Mouse (Mus musculus) liver, adult 2 months (tissue): Measurements from ENCODE around the gene Fam129a. TPM values are rescaled to one million over a fixed set of nuclear protein-coding genes. Genes with fewer than 3 reads are reported as not detected.

Experiments used
- DNase-seq: peaks from one replicate; pipeline ENCODE4 v3.0.0-alpha.2; 2011; ENCODE audit warnings: low read depth, low spot score; ENCODE audit errors: extremely low read depth
- H3K27ac ChIP-seq: fragments of 200-500 bp; replicated peaks from 2 replicates; pipeline ENCODE4 v1.5.1; 2012; ENCODE audit warnings: low read depth, mild to moderate bottlenecking, control low read depth, inconsistent platforms, low read length; ENCODE audit not compliant: insufficient read depth
- H3K27me3 ChIP-seq: fragments of 200-500 bp; 2 replicates; pipeline ENCODE4 v1.6.1; 2012; ENCODE audit warnings: mild to moderate bottlenecking, moderate library complexity, low read length, inconsistent platforms; ENCODE audit not compliant: control insufficient read depth, insufficient read depth
- H3K36me3 ChIP-seq: fragments of 200-500 bp; 2 replicates; pipeline ENCODE4 v1.6.1; 2012; ENCODE audit warnings: low read length, inconsistent platforms; ENCODE audit not compliant: control insufficient read depth, insufficient read depth
- H3K4me1 ChIP-seq: fragments of 200-500 bp; 2 replicates; pipeline ENCODE4 v1.6.1; 2011; ENCODE audit warnings: low read length; ENCODE audit not compliant: control insufficient read depth, insufficient read depth
- H3K4me3 ChIP-seq: fragments of 200-500 bp; 2 replicates; pipeline ENCODE4 v1.5.1; 2011; ENCODE audit warnings: low read depth, mild to moderate bottlenecking, control low read depth, low read length, moderate library complexity; ENCODE audit not compliant: insufficient read depth
- H3K79me2 ChIP-seq: fragments of 200-500 bp; 2 replicates; pipeline ENCODE4 v1.6.1; 2012; ENCODE audit warnings: inconsistent platforms, mild to moderate bottlenecking, low read length, moderate library complexity; ENCODE audit not compliant: control insufficient read depth, insufficient read depth
- H3K9ac ChIP-seq: fragments of 200-500 bp; 2 replicates; pipeline ENCODE4 v1.6.1; 2012; ENCODE audit warnings: low read depth, mild to moderate bottlenecking, control low read depth, inconsistent platforms, low read length
- CTCF ChIP-seq: fragments of 200-500 bp; IDR thresholded peaks from 2 replicates; pipeline ENCODE4 v1.5.1; 2011; ENCODE audit warnings: low read depth, low read length, control low read depth
- POLR2A ChIP-seq: fragments of 200-500 bp; IDR thresholded peaks from 2 replicates; pipeline ENCODE4 v1.6.1; 2011; ENCODE audit warnings: low read length, control low read depth; ENCODE audit not compliant: insufficient read depth; ENCODE audit errors: extremely low read depth
- WGBS: fragments of 180-500 bp; shearing (Covaris S2); methylation state at CpG from one replicate; pipeline ENCODE4 v1.1.7; 2018; 5-methylcytosine and 5-hydroxymethylcytosine counted together
- polyA plus RNA-seq: library from polyadenylated mRNA; depleted of rRNA; stranded (reverse); fragments of >200 nt; gene quantifications from 2 replicates; pipeline ENCODE4 v1.2.3, GENCODE M21; 2012
- total RNA-seq: library from RNA; depleted of rRNA; stranded (reverse); fragments of >200 nt; gene quantifications from 2 replicates; pipeline ENCODE4 v1.2.3, GENCODE M21; 2014

The Fam129a gene
- total and polyA plus RNA-seq, 2 experiments: 0.61 to 3.1 TPM

DNA sequence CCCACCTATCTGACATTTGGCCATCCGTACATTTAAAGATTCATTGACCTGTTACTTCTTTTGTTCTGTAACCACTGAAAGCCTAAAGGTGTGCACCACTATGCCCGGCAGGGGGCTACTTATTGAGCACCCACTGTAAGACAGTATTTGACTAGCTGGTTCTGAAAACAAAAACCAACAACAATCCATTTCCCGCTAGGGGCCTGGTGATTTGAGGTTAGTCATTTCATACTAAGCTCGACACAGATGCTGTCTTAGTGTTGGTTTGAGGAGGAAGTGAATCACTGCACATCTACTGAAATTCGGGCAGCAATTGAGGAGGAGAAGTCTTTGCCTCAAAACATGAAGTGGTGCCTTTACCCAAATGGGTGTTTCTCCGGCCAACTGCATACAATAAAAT, 89.9 kb downstream of the Fam129a start:
- Histone ChIP-seq H3K27ac (no peak overlapping the region), H3K4me3 (no peak overlapping the region), H3K9ac (no peak overlapping the region), H3K36me3 (no peaks in the 10 kb centered on the region), H3K79me2 (no peaks in the 10 kb centered on the region), H3K27me3 (no peaks in the 10 kb centered on the region), H3K4me1 (no peaks in the 10 kb centered on the region)
- WGBS: 91% methylated on average over 6 of the region's 6 CpGs
- DNase-seq: no peak
- TF ChIP-seq POLR2A (no peak), CTCF (no peak)

DNA sequence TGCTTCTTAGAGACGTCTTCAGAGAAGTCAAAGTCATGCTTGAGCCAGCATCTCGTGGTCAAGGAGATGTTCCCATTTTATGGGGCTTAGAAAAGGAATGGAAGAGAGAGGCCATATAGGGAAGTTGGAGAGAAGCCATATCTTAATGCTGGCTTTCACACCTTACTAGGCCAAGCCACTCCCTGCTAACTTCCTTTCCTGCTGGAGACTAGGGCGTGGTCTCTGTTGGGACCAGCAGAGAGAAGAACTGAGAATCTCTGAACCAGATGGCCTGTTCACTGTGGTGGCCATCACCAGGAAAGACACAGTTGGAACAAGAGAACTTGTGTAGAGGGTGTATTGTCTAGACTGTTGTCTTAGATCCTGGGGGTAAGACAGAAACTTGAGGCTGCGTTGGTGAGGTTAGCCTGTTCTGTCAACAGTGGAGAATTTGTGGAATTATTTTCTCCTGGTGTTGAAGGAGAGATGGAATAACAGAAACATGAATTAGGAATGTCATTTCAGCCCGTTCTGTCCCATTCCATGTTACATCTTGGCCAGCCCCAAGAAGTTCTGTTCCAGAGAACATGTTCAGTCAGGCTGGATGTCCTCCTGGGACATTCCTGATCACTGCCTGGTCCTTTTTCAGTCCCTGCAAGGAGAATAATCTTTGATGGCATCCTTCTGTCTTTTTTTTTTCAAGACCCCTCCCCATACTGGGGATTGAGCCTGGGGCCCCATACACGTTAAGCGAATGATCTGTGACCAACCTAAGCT, 90.9 kb downstream of the Fam129a start:
- 90% methylated on average over 7 of the region's 7 CpGs for WGBS
- Histone ChIP-seq H3K27ac (no peak overlapping the region), H3K27me3 (no peaks in the 10 kb centered on the region), H3K4me3 (no peak overlapping the region), H3K36me3 (no peaks in the 10 kb centered on the region), H3K9ac (no peak overlapping the region), H3K79me2 (no peaks in the 10 kb centered on the region), H3K4me1 (no peaks in the 10 kb centered on the region)
- no peak for TF ChIP-seq POLR2A
- TF ChIP-seq CTCF: no peak
- DNase-seq: no peak

DNA sequence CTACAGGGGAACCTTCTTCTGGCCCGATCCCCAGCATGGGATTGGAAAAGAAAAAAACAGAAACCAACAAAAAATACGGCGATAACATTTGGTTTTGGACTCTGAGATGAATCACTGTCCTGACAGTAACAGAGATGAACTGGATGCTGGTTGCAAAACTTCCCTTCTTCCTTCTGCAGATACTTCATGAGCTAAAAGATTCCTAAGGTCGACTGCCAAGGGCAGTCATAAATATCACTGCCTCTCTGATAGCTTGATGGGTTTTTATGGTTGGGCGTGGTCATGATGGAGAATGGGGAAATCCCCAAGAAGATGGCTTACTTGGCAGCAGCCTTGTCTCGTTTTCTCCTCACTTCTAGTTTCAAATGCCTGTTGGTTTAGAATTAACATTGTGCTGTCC, 92.0 kb downstream of the Fam129a start:
- no peaks in the 10 kb centered on the region for H3K36me3 ChIP-seq
- no peak for DNase-seq
- no peaks in the 10 kb centered on the region for H3K27me3 ChIP-seq
- TF ChIP-seq CTCF: no peak
- no peaks in the 10 kb centered on the region for H3K79me2 ChIP-seq
- WGBS: 73% methylated on average over 6 of the region's 6 CpGs
- no peaks in the 10 kb centered on the region for H3K4me1 ChIP-seq
- H3K27ac ChIP-seq: no peak overlapping the region
- no peak overlapping the region for H3K9ac ChIP-seq
- no peak overlapping the region for H3K4me3 ChIP-seq

DNA sequence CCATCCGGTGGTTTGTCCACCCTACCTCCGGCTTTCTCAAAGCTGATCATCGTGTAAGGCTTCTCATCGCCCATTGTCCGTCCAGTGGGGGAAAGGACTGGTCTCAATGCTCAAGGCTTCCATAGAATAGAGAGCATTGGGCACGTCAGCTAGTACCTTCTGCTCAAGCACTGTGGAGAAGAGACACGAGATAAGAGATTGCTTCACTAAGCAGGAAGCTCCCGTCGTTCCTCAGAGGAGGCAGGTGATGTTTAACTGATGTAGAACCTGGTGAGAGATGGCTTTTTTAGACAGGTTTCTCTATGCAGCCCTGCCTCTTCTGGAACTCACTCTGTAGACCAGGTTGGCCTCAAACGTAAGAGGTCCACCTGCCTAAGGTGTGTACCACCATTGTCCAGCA, 93.4 kb downstream of the Fam129a start:
- no peak for DNase-seq
- Histone ChIP-seq H3K27me3 (no peaks in the 10 kb centered on the region), H3K27ac (no peak overlapping the region), H3K4me1 (no peaks in the 10 kb centered on the region), H3K4me3 (no peak overlapping the region), H3K9ac (no peak overlapping the region), H3K36me3 (no peaks in the 10 kb centered on the region), H3K79me2 (no peaks in the 10 kb centered on the region)
- 92% methylated on average over 10 of the region's 10 CpGs for WGBS
- TF ChIP-seq CTCF: no peak
- no peak for TF ChIP-seq POLR2A

GRCm38 (mm10) chr1:151664837-151665431, 93.9 kb downstream of the Fam129a start:
- WGBS: 90% methylated on average over 7 of the region's 7 CpGs
- Histone ChIP-seq H3K9ac (no peak overlapping the region), H3K27me3 (no peaks in the 10 kb centered on the region), H3K4me1 (no peaks in the 10 kb centered on the region), H3K79me2 (no peaks in the 10 kb centered on the region), H3K36me3 (no peaks in the 10 kb centered on the region), H3K4me3 (no peak overlapping the region), H3K27ac (no peak overlapping the region)
- TF ChIP-seq CTCF (no peak), POLR2A (no peak)
- no peak for DNase-seq
